Mouse (Mus musculus): ENCODE results near the gene Nsg2. TPM values are rescaled to one million over a fixed set of nuclear protein-coding genes. Genes with fewer than 3 reads are reported as not detected.

Nsg2 gene
- polyA plus RNA-seq, 1 experiment from 2014 or later = 39.2 TPM

GRCm38 (mm10) chr11:32039656-32040055 lies 39.4 kb downstream of the Nsg2 start:
- Histone ChIP-seq H3K36me3 (ENCODE audit: control insufficient read depth, insufficient read depth, low read length) (no peaks in the 10 kb centered on the region), H3K4me3 (ENCODE audit: low read depth, low read length) (no peak overlapping the region), H3K27ac (ENCODE audit: low read depth, low read length) (no peak overlapping the region), H3K4me2 (ENCODE audit: low read depth) (no peak overlapping the region), H3K9me3 (ENCODE audit: control insufficient read depth, low read length) (no peaks in the 10 kb centered on the region), H3K9ac (ENCODE audit: low read length) (no peak overlapping the region), H3K4me1 (ENCODE audit: control insufficient read depth, insufficient read depth, low read length) (no peaks in the 10 kb centered on the region), H3K27me3 (ENCODE audit: control insufficient read depth, insufficient read depth, low read length) (no peaks in the 10 kb centered on the region)
- WGBS = 69% methylated on average over 4 of the region's 4 CpGs
- ATAC-seq (ENCODE audit: insufficient read depth, low FRiP score, low TSS enrichment) (no peak), DNase-seq (ENCODE audit: low spot score) (no peak)

GRCm38 (mm10) chr11:32057389-32057788 lies 57.1 kb downstream of the Nsg2 start:
- H3K36me3 ChIP-seq (ENCODE audit: control insufficient read depth, insufficient read depth, low read length) = no peaks in the 10 kb centered on the region
- peak; percentile 59 for DNase-seq (ENCODE audit: low spot score)
- H3K27me3 ChIP-seq (ENCODE audit: control insufficient read depth, insufficient read depth, low read length) = no peaks in the 10 kb centered on the region
- 73% methylated on average over 11 of the region's 11 CpGs for WGBS
- no peak overlapping the region for H3K9ac ChIP-seq (ENCODE audit: low read length)
- no peak overlapping the region for H3K4me2 ChIP-seq (ENCODE audit: low read depth)
- no peaks in the 10 kb centered on the region for H3K9me3 ChIP-seq (ENCODE audit: control insufficient read depth, low read length)
- H3K4me3 ChIP-seq (ENCODE audit: low read depth, low read length) = no peak overlapping the region
- ATAC-seq (ENCODE audit: insufficient read depth, low FRiP score, low TSS enrichment) = peak; percentile 79
- no peak overlapping the region for H3K27ac ChIP-seq (ENCODE audit: low read depth, low read length)
- peaks cover 3% of the 10 kb centered on the region; the same call in 1 of the 2 replicates for H3K4me1 ChIP-seq (ENCODE audit: control insufficient read depth, insufficient read depth, low read length)

GRCm38 (mm10) chr11:32057861-32058260 lies 57.6 kb downstream of the Nsg2 start:
- no peak overlapping the region for H3K4me2 ChIP-seq (ENCODE audit: low read depth)
- no peaks in the 10 kb centered on the region for H3K9me3 ChIP-seq (ENCODE audit: control insufficient read depth, low read length)
- peak; percentile 23 for DNase-seq (ENCODE audit: low spot score)
- 69% methylated on average over 13 of the region's 13 CpGs for WGBS
- peaks cover 3% of the 10 kb centered on the region; the same call in 1 of the 2 replicates for H3K4me1 ChIP-seq (ENCODE audit: control insufficient read depth, insufficient read depth, low read length)
- no peak overlapping the region for H3K27ac ChIP-seq (ENCODE audit: low read depth, low read length)
- no peak for ATAC-seq (ENCODE audit: insufficient read depth, low FRiP score, low TSS enrichment)
- no peak overlapping the region for H3K4me3 ChIP-seq (ENCODE audit: low read depth, low read length)
- no peaks in the 10 kb centered on the region for H3K27me3 ChIP-seq (ENCODE audit: control insufficient read depth, insufficient read depth, low read length)
- no peak overlapping the region for H3K9ac ChIP-seq (ENCODE audit: low read length)
- no peaks in the 10 kb centered on the region for H3K36me3 ChIP-seq (ENCODE audit: control insufficient read depth, insufficient read depth, low read length)

GRCm38 (mm10) chr11:32061020-32061419 lies 60.8 kb downstream of the Nsg2 start:
- Histone ChIP-seq H3K4me2 (ENCODE audit: low read depth) (no peak overlapping the region), H3K4me1 (ENCODE audit: control insufficient read depth, insufficient read depth, low read length) (peaks cover 12% of the 10 kb centered on the region), H3K27me3 (ENCODE audit: control insufficient read depth, insufficient read depth, low read length) (no peaks in the 10 kb centered on the region), H3K9ac (ENCODE audit: low read length) (no peak overlapping the region), H3K4me3 (ENCODE audit: low read depth, low read length) (no peak overlapping the region), H3K9me3 (ENCODE audit: control insufficient read depth, low read length) (no peaks in the 10 kb centered on the region), H3K27ac (ENCODE audit: low read depth, low read length) (no peak overlapping the region), H3K36me3 (ENCODE audit: control insufficient read depth, insufficient read depth, low read length) (no peaks in the 10 kb centered on the region)
- no peak for DNase-seq (ENCODE audit: low spot score)
- 74% methylated on average over 2 of the region's 2 CpGs for WGBS
- ATAC-seq (ENCODE audit: insufficient read depth, low FRiP score, low TSS enrichment) = no peak

GRCm38 (mm10) chr11:32061874-32062273 lies 61.6 kb downstream of the Nsg2 start:
- H3K27ac ChIP-seq (ENCODE audit: low read depth, low read length) = no peak overlapping the region
- no peak overlapping the region for H3K4me2 ChIP-seq (ENCODE audit: low read depth)
- DNase-seq (ENCODE audit: low spot score) = no peak
- no peaks in the 10 kb centered on the region for H3K9me3 ChIP-seq (ENCODE audit: control insufficient read depth, low read length)
- no peak overlapping the region for H3K4me3 ChIP-seq (ENCODE audit: low read depth, low read length)
- H3K4me1 ChIP-seq (ENCODE audit: control insufficient read depth, insufficient read depth, low read length) = peaks cover 12% of the 10 kb centered on the region
- no peaks in the 10 kb centered on the region for H3K36me3 ChIP-seq (ENCODE audit: control insufficient read depth, insufficient read depth, low read length)
- no peaks in the 10 kb centered on the region for H3K27me3 ChIP-seq (ENCODE audit: control insufficient read depth, insufficient read depth, low read length)
- no peak for ATAC-seq (ENCODE audit: insufficient read depth, low FRiP score, low TSS enrichment)
- no peak overlapping the region for H3K9ac ChIP-seq (ENCODE audit: low read length)
- WGBS = 93% methylated on average over 10 of the region's 10 CpGs

- Histone ChIP-seq H3K27me3 (ENCODE audit: control insufficient read depth, insufficient read depth, low read length) (no peaks in the 10 kb centered on the region), H3K36me3 (ENCODE audit: control insufficient read depth, insufficient read depth, low read length) (no peaks in the 10 kb centered on the region), H3K9me3 (ENCODE audit: control insufficient read depth, low read length) (no peaks in the 10 kb centered on the region), H3K4me1 (ENCODE audit: control insufficient read depth, insufficient read depth, low read length) (peaks cover 9% of the 10 kb centered on the region; the same call in 1 of the 2 replicates), H3K9ac (ENCODE audit: low read length) (no peak overlapping the region), H3K27ac (ENCODE audit: low read depth, low read length) (peak overlapping the region; percentile 35; the same call in 1 of the 2 replicates), H3K4me2 (ENCODE audit: low read depth) (no peak overlapping the region), H3K4me3 (ENCODE audit: low read depth, low read length) (no peak overlapping the region)
- DNase-seq (ENCODE audit: low spot score) = peak; percentile 22
- ATAC-seq (ENCODE audit: insufficient read depth, low FRiP score, low TSS enrichment) = peak; percentile 32; the same call in 1 of the 2 replicates
- WGBS = 8% methylated on average over 10 of the region's 10 CpGs
These were observed 63.7 kb downstream of the Nsg2 start for GRCm38 (mm10) chr11:32063775-32064510.

GRCm38 (mm10) chr11:32064511-32064862 lies 64.2 kb downstream of the Nsg2 start:
- no peak overlapping the region for H3K4me2 ChIP-seq (ENCODE audit: low read depth)
- DNase-seq (ENCODE audit: low spot score) = no peak
- H3K9me3 ChIP-seq (ENCODE audit: control insufficient read depth, low read length) = no peaks in the 10 kb centered on the region
- no peaks in the 10 kb centered on the region for H3K36me3 ChIP-seq (ENCODE audit: control insufficient read depth, insufficient read depth, low read length)
- no peak for ATAC-seq (ENCODE audit: insufficient read depth, low FRiP score, low TSS enrichment)
- H3K4me1 ChIP-seq (ENCODE audit: control insufficient read depth, insufficient read depth, low read length) = peaks cover 9% of the 10 kb centered on the region; the same call in 1 of the 2 replicates
- 20% methylated on average over 5 of the region's 5 CpGs for WGBS
- H3K27me3 ChIP-seq (ENCODE audit: control insufficient read depth, insufficient read depth, low read length) = no peaks in the 10 kb centered on the region
- no peak overlapping the region for H3K27ac ChIP-seq (ENCODE audit: low read depth, low read length)
- no peak overlapping the region for H3K4me3 ChIP-seq (ENCODE audit: low read depth, low read length)
- H3K9ac ChIP-seq (ENCODE audit: low read length) = no peak overlapping the region

- ATAC-seq (ENCODE audit: insufficient read depth, low FRiP score, low TSS enrichment) = no peak
- H3K27ac ChIP-seq (ENCODE audit: low read depth, low read length) = no peak overlapping the region
- H3K4me3 ChIP-seq (ENCODE audit: low read depth, low read length) = no peak overlapping the region
- H3K27me3 ChIP-seq (ENCODE audit: control insufficient read depth, insufficient read depth, low read length) = no peaks in the 10 kb centered on the region
- no peak overlapping the region for H3K9ac ChIP-seq (ENCODE audit: low read length)
- H3K4me2 ChIP-seq (ENCODE audit: low read depth) = no peak overlapping the region
- no peaks in the 10 kb centered on the region for H3K36me3 ChIP-seq (ENCODE audit: control insufficient read depth, insufficient read depth, low read length)
- no peak for DNase-seq (ENCODE audit: low spot score)
- H3K4me1 ChIP-seq (ENCODE audit: control insufficient read depth, insufficient read depth, low read length) = peaks cover 4% of the 10 kb centered on the region; the same call in 1 of the 2 replicates
- WGBS = 78% methylated on average over 12 of the region's 12 CpGs
- no peaks in the 10 kb centered on the region for H3K9me3 ChIP-seq (ENCODE audit: control insufficient read depth, low read length)
These were observed 68.7 kb downstream of the Nsg2 start for GRCm38 (mm10) chr11:32068736-32069490.
